Mouse (Mus musculus) right cerebral cortex, postnatal 25 days (tissue): ENCODE data around the gene Fkbpl.

Source experiments
- DNase-seq: peaks from one replicate; pipeline ENCODE4 v3.0.0; 2022

The Fkbpl gene

DNA sequence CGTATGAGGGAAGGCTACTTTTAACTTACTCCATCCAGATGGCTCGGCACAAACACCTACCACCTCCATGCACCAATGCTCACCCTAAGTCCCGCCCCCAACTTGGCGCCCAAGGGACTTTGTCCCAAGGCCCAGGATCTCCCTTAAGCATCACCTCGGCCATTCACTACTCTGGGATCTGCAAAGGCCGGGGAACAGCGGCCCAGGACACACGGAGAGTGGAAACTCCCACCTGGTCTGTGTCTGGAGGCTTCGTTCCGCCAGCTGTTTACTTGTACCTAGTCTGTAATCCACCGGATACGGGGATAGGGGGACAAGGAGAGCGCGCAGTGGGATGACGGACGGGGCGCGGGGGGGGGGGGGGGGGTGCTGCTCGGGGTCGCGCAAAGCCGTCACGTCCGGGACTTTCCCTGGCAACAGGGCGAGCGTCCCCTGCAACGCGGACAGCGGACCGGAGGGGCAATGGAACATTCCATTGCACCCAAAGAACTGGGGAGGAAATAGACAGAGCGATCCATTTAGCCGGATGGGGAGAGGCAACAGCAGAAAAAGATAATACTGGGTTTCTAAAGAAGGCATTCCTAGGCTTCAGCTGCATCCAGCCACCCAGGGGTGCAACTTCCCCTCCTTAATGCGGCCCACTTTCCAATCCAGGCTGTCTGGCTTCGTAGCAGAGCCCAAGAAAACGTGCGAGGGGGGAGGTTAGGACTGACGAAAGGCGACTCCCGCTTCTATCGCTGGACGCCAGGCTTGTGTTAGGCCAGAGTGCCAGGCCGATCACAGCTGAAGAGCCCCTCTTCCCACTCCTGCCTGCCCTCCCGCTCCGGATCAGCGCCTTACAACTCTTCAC is 17.2 kb upstream of the Fkbpl start:
- peak; percentile 89 for DNase-seq

DNA sequence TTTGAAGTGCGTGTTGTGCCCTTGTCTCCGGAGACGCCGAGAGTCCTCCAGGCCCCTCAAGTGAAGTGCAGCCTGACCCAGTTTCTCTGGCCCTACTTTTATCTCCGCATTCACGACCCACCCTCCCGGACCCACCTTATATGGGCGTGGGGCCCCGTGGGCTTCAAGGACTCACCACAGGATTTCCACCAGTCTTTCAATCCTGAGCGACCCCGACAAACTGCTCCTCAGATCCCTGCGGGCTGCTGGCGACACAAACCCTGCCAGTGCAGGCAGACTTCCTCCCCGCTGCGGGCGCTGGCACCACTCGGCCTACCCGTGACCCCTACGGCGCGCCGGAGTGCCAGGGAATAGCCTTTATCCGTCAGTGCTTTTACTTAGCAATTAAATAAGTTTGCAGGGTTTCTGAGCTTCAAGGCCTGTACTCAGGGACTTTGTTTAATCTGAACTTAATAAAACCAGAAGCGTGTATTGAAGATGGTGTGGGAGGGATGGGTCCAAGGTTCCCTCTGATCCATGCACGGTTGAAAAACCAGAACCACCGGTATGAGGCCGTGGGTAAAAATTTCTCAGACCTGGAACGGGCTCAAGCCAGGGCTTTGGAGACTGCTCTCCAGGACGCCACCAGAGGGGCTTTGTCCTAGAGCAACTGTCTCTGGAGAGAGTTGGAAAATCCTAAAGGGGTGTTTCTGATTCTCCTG is 16.5 kb upstream of the Fkbpl start, which contains the start of gene Ppt2:
TSS of gene Ppt2 (minus strand) at position 568 of the 701 bp plus-strand sequence.
- DNase-seq: peak; percentile 66

DNA sequence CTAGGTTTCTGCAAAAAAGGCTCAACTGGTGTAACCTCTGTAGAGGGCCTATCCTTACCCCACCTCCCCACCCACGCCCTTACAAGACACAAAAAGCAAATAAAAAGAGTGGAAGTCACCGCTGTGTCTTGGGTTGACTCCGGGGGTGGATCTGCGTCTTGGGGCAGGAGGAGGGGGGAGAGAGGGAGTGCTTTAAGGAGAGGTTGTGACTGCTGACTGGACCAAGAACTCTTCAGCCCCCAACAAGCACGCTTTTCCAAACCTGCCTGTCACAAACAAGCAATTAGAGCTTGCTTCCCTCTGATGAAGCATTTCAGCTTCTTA is 16.0 kb upstream of the Fkbpl start:
- no peak for DNase-seq

DNA sequence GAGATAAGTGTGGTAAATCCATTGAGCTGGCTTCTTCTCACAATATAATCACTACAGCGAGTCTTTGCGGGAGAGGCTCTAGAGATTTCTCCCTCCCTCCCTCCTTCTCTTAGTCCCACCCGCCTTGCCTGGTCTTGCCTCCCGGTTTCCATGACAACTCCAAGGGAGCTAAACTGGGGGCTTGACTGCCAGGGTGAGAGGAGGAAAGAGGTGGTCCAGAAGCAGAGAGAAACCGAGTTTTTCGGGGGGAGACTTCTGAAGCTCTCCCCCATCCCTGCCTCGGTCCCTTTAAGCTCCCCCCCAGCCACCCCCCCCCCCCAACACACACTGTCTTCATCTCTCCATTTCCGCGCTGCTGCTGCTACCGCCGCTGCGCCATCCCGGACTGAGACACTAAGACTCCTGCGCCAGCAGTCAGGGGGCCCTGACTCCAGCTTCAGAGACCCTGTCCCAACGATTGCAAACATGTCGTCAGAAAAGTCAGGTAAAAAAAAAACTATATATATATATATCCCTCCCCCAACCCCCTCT is 15.3 kb upstream of the Fkbpl start, which contains the start of gene Prrt1:
TSS of gene Prrt1 (plus strand) at position 313 of the 531 bp plus-strand sequence.
- peak; percentile 68 for DNase-seq

- DNase-seq: no peak
Observed at GRCm38 (mm10) chr17:34629796-34630603, 14.6 kb upstream of the Fkbpl start.

GRCm38 (mm10) chr17:34630761-34631301 is 13.7 kb upstream of the Fkbpl start:
- DNase-seq: no peak

DNA sequence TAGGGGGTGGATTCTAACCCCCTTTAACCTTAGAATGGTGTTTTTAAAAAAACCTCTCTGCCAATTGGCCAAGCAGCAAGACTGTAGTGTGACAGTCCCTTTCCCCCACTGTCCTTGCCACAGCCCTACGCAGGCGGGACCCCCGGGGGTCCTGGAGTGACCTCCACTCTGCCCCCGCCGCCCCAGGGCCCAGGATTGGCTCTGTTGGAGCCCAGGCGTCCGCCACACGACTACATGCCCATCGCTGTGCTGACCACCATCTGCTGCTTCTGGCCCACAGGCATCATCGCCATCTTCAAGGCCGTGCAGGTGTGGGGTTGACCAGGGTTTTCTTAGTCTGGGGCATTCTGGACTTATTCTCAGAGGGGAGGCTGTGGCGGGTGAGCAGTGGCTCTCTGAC is 12.9 kb upstream of the Fkbpl start:
- no peak for DNase-seq

DNA sequence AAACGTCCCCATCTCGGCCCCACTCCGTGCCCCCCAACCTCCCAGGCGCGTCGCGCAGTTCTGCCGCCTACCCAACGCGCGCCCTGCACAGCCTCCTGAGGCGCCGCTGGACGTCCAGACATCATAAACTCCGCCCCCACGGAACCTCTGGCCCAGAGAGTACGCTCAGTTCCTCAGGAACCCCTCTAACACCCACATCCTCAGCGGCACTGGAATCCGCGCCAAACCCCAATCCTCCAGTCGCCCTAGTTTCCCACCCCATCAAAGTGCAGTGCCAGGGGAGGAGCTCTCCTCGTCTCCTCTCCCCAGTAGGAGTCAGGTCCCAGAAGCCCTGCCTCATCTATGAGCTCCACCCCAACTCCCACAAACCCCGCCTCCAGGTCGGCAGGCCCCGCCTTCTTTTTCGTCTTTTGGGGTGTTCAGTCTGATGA is 12.3 kb upstream of the Fkbpl start:
- DNase-seq: peak; percentile 85

GRCm38 (mm10) chr17:34635671-34636070 is 8.9 kb upstream of the Fkbpl start:
- no peak for DNase-seq

DNA sequence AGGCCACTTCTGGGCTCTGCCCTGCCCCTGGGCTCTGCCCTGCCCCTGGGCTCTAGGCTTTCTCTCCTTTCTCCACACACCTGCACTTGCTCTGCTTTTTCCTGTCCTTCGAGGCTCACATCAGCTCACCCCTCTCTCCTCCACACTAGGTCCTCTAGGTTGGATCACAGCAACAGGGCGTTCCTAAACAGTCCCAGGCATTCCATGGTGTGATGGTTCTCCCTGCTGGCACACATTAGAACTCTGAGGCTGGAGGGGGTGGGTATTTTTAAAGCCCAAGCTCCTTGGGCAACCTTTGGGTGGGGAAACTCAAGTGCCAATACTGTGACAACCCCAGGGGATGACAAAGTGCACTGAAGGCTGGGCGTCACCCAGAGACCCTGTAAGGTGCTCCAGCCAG is 7.1 kb upstream of the Fkbpl start:
- no peak for DNase-seq

DNA sequence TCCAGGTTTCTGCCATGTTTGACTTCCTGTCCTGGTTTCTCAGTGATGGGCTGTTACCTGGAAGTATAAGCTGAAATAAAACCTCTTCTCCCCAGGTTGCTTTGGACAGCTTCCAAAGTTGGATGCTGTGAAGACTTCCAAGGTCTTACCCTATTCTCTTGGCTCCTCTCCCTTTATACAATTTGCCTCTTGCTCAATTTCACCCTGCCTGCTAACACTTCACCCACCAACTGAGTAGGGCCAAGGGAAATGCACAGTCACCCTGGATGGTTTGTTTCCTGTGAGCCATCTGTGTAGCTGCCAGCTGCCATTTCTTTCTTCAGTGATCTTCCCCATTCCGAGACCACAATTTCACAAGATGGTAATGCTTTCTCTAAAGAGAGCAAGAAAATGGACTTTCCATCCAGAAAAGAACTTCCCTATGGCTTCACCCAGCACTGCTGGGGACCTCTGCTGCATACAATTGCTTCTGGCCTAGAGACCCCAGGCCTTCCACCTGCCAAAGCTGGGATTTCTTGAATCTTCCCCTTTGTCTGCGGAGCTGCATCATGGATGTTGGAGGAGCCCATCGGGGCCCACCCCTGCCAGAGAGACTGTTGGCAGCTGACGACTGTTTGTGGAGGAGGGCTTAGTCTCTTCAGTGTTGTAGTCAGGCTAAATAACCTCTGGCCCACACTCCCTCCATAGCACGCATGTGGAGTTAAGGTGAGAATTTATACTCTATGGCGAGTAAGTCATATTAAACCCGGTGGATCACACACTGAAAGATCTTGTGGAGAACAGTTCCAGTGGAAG is 4.9 kb upstream of the Fkbpl start:
- no peak for DNase-seq

GRCm38 (mm10) chr17:34640778-34641601 is 3.6 kb upstream of the Fkbpl start:
- no peak for DNase-seq

- DNase-seq: no peak
Observed at GRCm38 (mm10) chr17:34641945-34642344, 2.6 kb upstream of the Fkbpl start.

DNA sequence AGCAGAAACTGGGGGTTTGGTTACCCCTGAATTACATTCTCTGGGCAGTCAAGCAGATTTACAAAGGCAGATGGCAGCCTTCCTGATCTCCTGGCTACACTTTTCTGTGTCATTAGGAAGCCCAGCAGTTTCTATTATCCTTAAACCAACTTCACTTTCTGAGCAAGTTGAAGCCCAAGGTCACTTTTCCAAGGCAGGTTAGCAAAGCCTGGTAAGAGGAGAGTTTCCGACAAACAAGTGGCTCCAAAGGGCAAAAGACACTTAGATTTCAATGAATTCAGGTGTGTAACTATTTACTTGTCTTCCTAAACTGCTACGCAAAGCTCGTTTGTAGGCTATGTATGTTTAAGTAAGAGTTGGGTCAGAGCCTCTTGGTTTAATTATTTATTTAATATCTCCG is 1.2 kb upstream of the Fkbpl start:
- DNase-seq: no peak

DNA sequence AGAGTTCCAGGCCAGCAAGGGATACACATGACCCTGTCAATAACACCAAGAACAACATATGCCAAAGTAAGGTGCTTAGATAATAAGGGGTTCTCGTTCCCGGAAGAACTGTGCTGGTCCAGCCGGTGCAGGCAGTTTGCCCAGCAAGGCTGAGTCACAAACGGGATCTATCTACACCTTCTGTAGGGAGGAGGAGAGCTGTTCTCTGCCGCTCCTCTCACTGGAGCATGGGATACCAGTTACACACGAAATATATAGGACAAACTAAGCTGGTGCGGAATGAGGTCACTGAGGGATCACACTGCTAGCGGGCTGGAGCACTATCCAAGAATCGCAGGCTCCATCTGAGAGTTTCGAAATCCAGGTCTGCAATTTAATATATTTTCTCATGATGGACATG is 620 bp upstream of the Fkbpl start:
- no peak for DNase-seq

- no peak for DNase-seq
Observed at GRCm38 (mm10) chr17:34645256-34645829, 779 bp downstream of the Fkbpl start.

DNA sequence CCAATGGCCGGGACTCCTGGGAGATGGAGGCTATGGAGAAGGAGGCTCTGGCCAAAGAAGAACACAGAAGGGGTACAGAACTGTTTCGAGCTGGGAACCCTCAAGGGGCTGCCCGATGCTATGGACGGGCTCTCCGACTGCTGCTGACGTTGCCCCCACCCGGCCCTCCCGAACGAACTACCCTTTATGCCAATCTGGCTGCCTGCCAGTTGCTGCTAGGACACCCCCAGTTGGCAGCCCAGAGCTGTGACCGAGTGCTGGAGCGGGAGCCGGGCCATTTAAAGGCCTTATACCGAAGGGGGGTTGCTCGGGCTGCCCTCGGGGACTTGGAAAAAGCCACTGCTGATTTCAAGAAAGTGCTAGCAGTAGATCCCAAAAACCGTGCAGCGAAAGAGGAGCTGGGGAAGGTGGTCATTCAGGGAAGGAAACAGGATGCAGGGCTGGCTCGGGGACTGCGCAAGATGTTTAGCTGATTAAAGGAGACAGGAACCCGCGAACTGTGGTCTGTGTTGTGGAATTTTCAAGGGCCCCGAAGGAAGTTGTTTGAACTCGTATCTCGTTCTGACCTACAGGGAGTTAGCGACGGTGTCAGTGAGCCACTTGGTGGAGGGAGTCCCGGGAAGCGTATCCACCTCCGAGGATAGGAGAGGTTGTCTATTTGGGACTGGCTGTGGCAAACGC is 1.4 kb downstream of the Fkbpl start:
- DNase-seq: no peak

- DNase-seq: peak; percentile 95
Observed at GRCm38 (mm10) chr17:34646906-34647787, 2.6 kb downstream of the Fkbpl start, which contains the start of gene Atf6b. Gene Atf6b (plus strand): TSS chr17:34647146.
